Mouse (Mus musculus) lung, embryonic 16.5 days (tissue): ENCODE measurements around the gene 4933430I17Rik. TPM values are rescaled to one million over a fixed set of nuclear protein-coding genes. Genes with fewer than 3 reads are reported as not detected.

ENCODE experiments used
- ATAC-seq: fragments of 200-750 bp; cut with Nextera tagmentation; 2 replicates; pipeline ENCODE4 v1.8.0; 2017; ENCODE audit warnings: low read depth, mild to moderate bottlenecking, moderate library complexity
- H3K27ac ChIP-seq: fragments of 300-500 bp; sonication (generic); 2 replicates; pipeline ENCODE4 v1.5.1; 2014; ENCODE audit warnings: mild to moderate bottlenecking, control low read depth, low read length
- H3K27me3 ChIP-seq: fragments of 300-500 bp; sonication (generic); 2 replicates; pipeline ENCODE4 v1.6.1; 2014; ENCODE audit warnings: low read depth, low read length, mixed read lengths; ENCODE audit not compliant: control insufficient read depth, insufficient read depth
- H3K36me3 ChIP-seq: fragments of 300-500 bp; sonication (generic); 2 replicates; pipeline ENCODE4 v1.6.1; 2014; ENCODE audit warnings: low read length; ENCODE audit not compliant: control insufficient read depth, insufficient read depth
- H3K4me1 ChIP-seq: fragments of 300-500 bp; sonication (generic); replicated peaks from 2 replicates; pipeline ENCODE4 v1.6.1; 2014; ENCODE audit warnings: low read length, mixed read lengths; ENCODE audit not compliant: control insufficient read depth, insufficient read depth
- H3K4me2 ChIP-seq: fragments of 300-500 bp; sonication (generic); 2 replicates; pipeline ENCODE4 v1.6.1; 2014; ENCODE audit warnings: low read depth, low read length, control low read depth
- H3K4me3 ChIP-seq: fragments of 300-500 bp; sonication (generic); 2 replicates; pipeline ENCODE4 v1.5.1; 2014; ENCODE audit warnings: mild to moderate bottlenecking, low read length, control low read depth
- H3K9ac ChIP-seq: fragments of 300-500 bp; sonication (generic); 2 replicates; pipeline ENCODE4 v1.6.1; 2014; ENCODE audit warnings: low read length, control low read depth
- H3K9me3 ChIP-seq: fragments of 300-500 bp; sonication (generic); 2 replicates; pipeline ENCODE4 v1.6.1; 2016; ENCODE audit warnings: low read length; ENCODE audit not compliant: control insufficient read depth
- WGBS: fragments of 180-500 bp; shearing (Covaris S2); extraction: QIAGEN DNeasy Blood & Tissue Kit; methylation state at CpG from one replicate; pipeline ENCODE4 v1.1.7; 2014; 5-methylcytosine and 5-hydroxymethylcytosine counted together
- polyA plus RNA-seq: library from polyadenylated mRNA; unstranded; fragments of >200 nt; fragmentation: Nextera tagmentation; extraction: Ambion mirVana; gene quantifications from 2 replicates; pipeline ENCODE4 v1.2.1, GENCODE M21; 2015

The 4933430I17Rik gene
- polyA plus RNA-seq, 1 experiment from 2014 or later, result 0.40 TPM

DNA sequence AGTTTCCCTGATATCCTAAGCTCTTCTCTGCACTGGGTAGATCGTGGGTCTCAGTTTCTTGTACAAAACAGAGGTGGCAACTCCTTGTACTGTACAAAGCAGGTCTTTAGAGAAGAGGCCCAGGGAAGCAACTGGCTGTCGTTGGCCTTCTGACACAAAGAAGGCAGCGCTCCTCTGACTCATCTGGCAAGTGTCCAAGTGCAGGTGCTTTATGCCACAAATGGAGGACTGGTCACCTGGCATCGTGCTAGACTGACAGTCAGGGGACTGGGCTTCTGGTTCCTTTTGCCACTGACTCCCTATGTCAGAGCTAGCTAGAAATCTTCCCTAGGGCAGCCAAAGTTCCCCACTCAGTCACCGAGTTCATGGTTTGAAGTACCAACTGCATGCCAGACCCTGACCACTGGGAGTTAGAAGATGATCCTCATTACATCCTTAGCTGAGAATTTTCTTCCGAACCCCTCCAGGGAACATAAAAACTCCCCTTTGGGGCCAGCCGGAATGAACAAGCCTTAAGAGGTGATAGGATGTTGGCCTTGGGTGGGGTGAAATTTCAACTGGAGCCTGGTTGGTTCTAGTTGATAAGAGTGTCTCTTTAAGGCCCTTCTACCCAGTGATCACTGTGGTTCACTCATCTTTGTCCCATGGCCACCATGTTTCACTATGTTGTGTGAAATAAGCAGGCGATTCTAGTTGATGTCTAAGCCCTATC lies 39.6 kb upstream of the 4933430I17Rik start:
- H3K4me2 ChIP-seq, result no peak overlapping the region
- no peaks in the 10 kb centered on the region; the same call in 1 of the 2 replicates for H3K36me3 ChIP-seq
- WGBS, result 75% methylated on average over 8 of the region's 8 CpGs
- no peaks in the 10 kb centered on the region for H3K9me3 ChIP-seq
- H3K27me3 ChIP-seq, result no peaks in the 10 kb centered on the region
- no peak overlapping the region for H3K9ac ChIP-seq
- H3K4me3 ChIP-seq, result no peak overlapping the region
- no peaks in the 10 kb centered on the region for H3K4me1 ChIP-seq
- no peak overlapping the region for H3K27ac ChIP-seq
- ATAC-seq, result no peak

DNA sequence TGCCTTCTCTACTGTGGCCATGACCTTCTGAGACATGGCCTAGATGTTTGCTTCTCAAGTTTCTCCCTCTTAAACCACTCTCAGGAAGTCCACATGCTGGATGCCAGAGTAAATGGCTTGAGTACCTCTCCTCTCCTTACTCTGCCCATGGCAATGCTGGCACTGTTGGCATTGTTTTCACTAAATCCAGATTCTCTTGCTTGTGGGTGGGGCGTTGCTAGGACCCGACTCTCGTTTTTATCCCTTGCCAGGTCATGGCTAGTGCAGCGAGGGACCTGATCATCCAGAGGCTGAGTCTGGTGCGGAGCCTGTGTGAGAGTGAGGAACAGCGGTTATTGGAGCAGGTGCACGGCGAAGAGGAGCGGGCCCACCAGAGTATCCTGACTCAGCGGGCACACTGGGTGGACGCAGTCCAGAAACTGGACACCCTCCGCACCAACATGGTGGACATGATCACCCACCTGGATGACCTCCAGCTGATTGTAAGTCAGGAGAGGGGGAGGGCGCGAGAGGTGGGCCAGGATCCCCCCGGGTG lies 38.9 kb upstream of the 4933430I17Rik start:
- WGBS, result 85% methylated on average over 15 of the region's 15 CpGs
- no peak overlapping the region for H3K27ac ChIP-seq
- no peak for ATAC-seq

DNA sequence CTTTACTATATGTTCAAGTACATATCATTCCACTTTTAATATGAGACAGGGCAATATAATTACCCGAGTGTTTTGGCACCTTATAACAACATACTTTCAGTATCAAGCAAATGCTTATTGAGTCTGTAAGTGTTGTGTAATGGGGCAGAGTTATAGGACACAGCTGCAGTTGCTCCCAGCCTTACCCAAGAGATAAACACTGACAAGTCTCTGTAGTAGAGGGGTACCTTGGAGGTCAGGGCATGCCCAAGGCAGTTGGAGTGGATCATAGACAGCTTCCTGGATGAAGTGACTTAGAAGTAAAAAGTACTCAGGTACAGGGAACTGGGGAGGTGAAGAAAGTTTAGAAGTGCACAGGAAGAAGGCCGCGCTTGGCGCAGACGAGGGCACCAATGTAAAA lies 38.0 kb upstream of the 4933430I17Rik start:
- H3K4me3 ChIP-seq, result no peak overlapping the region
- 82% methylated on average over 5 of the region's 5 CpGs for WGBS
- no peaks in the 10 kb centered on the region for H3K4me1 ChIP-seq
- H3K27me3 ChIP-seq, result no peaks in the 10 kb centered on the region
- no peaks in the 10 kb centered on the region; the same call in 1 of the 2 replicates for H3K36me3 ChIP-seq
- no peaks in the 10 kb centered on the region for H3K9me3 ChIP-seq
- no peak overlapping the region for H3K27ac ChIP-seq
- ATAC-seq, result peak; percentile 57; the same call in 1 of the 2 replicates
- no peak overlapping the region for H3K9ac ChIP-seq
- H3K4me2 ChIP-seq, result no peak overlapping the region

More for the DNA sequence above, 38.9 kb upstream of the 4933430I17Rik start:
- Histone ChIP-seq H3K36me3 (no peaks in the 10 kb centered on the region; the same call in 1 of the 2 replicates), H3K27me3 (no peaks in the 10 kb centered on the region), H3K4me3 (no peak overlapping the region), H3K4me1 (no peaks in the 10 kb centered on the region), H3K9ac (no peak overlapping the region), H3K4me2 (no peak overlapping the region), H3K9me3 (no peaks in the 10 kb centered on the region)

DNA sequence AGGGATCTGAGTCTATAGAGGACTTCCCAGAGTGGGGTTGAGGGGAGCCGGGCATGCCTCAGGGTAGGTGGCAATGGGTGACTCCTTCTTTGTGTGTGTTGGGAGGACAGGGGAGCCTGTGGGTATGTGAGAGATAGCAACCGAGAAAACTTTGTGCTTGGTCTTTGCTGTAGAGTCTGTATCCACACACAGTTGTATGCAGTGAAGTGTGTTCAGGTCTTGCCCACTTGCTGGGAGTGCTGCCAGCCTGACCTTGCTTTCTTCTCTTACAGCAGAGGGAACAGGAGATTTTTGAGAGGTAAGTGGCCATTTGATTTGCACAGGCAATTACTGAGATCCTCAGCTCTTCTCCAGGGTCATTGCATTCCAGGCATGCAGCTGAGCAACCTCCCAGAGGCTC lies 37.3 kb upstream of the 4933430I17Rik start:
- no peaks in the 10 kb centered on the region; the same call in 1 of the 2 replicates for H3K36me3 ChIP-seq
- WGBS, result 83% methylated on average over 2 of the region's 2 CpGs
- no peak overlapping the region for H3K9ac ChIP-seq

DNA sequence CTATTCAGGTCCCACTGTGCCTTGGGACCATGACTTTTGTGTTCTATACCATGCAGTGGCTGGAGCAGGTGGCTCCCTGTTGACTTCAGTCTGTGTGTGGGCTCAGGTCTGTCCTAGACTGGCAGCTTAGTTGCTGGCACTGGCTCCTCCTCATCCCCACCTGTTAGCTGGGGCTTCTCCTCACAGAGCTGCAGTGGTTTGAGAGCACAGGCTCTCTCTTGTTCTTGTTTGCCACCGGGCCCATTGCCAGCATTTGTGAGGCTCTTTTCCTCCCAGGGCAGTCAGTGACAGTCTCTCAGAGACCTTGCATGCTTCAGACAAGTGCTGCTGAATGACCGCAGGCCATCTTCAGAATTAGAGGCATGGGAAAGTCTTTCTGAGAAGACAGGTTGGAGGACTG lies 32.5 kb upstream of the 4933430I17Rik start:
- H3K27ac ChIP-seq, result no peak overlapping the region
- no peaks in the 10 kb centered on the region for H3K9me3 ChIP-seq
- no peaks in the 10 kb centered on the region for H3K27me3 ChIP-seq
- WGBS, result 74% methylated on average over 2 of the region's 2 CpGs
- H3K36me3 ChIP-seq, result peaks cover 2% of the 10 kb centered on the region; the same call in 1 of the 2 replicates
- H3K4me1 ChIP-seq, result peaks cover 15% of the 10 kb centered on the region
- no peak for ATAC-seq
- no peak overlapping the region for H3K4me3 ChIP-seq
- H3K9ac ChIP-seq, result no peak overlapping the region
- no peak overlapping the region for H3K4me2 ChIP-seq

More for the DNA sequence above, 37.3 kb upstream of the 4933430I17Rik start:
- Histone ChIP-seq H3K4me3 (no peak overlapping the region), H3K27me3 (no peaks in the 10 kb centered on the region), H3K4me1 (no peaks in the 10 kb centered on the region), H3K9me3 (no peaks in the 10 kb centered on the region), H3K27ac (no peak overlapping the region), H3K4me2 (no peak overlapping the region)
- ATAC-seq, result no peak

DNA sequence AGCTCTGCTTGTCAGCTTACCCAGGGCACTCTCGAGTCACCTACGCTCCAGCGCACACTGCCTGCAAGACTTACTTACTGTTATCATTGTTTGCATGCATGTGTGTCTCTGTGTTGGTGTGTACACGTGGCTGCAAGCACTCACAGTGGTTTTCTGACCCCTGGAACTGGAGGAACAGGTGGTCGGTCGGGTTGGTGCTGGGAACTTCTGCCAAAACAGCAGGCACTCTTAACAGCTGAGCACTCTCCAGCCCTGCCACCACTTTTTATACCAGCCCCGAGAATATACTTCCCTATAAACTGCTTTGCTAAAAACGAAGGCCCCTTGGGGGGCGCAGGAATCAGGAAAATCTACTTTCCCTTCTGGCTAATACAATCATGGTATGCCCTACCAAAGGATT lies 30.9 kb upstream of the 4933430I17Rik start:
- Histone ChIP-seq H3K27me3 (no peaks in the 10 kb centered on the region), H3K27ac (no peak overlapping the region), H3K4me3 (no peak overlapping the region), H3K9ac (no peak overlapping the region), H3K4me2 (no peak overlapping the region), H3K4me1 (peaks cover 15% of the 10 kb centered on the region), H3K9me3 (no peaks in the 10 kb centered on the region), H3K36me3 (peaks cover 12% of the 10 kb centered on the region)
- ATAC-seq, result no peak
- 63% methylated on average over 9 of the region's 9 CpGs for WGBS

DNA sequence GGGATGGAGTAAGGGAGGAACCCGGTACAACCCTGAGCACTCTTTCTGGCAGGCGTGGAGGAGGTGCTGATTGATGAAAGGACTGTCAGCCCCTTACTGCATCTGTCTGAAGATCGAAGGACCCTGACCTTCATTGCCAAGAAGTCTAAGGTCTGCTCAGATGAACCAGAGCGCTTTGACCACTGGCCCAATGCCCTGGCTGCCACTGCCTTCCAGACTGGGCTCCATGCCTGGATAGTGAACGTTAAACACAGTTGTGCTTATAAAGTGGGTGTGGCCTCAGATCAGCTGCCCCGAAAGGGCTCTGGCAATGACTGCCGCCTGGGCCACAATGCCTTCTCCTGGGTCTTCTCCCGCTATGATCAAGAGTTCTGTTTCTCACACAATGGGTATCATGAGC lies 29.2 kb upstream of the 4933430I17Rik start:
- no peaks in the 10 kb centered on the region for H3K9me3 ChIP-seq
- ATAC-seq, result peak; percentile 42; the same call in 1 of the 2 replicates
- H3K27me3 ChIP-seq, result no peaks in the 10 kb centered on the region
- H3K4me3 ChIP-seq, result no peak overlapping the region
- 56% methylated on average over 8 of the region's 8 CpGs for whole genome bisulfite sequencing
- no peak overlapping the region for H3K9ac ChIP-seq
- peaks cover 17% of the 10 kb centered on the region for H3K36me3 ChIP-seq
- H3K4me1 ChIP-seq, result peaks cover 18% of the 10 kb centered on the region
- H3K27ac ChIP-seq, result no peak overlapping the region
- no peak overlapping the region for H3K4me2 ChIP-seq

DNA sequence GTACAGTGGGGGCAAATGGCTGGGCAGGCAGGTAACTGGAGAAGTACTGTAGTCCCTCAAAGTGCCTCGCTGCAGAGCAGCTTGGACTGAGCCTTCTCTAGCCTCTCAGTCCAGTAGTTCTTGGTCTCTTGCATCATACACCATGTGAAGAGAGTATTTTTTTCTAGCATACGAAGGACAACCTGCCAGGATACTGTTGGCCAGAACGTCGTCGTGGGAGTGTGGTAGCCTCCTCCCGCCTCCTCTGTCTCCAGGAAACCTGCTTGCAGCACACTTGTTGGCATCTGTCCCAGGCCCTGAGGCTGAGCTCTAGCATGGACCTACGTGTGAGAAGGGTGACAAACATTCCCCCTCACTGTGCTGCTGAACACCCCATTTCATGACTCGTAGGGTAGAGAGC lies 28.4 kb upstream of the 4933430I17Rik start:
- Histone ChIP-seq H3K27me3 (no peaks in the 10 kb centered on the region), H3K4me3 (no peak overlapping the region), H3K27ac (no peak overlapping the region; the same call in 1 of the 2 replicates), H3K4me1 (peaks cover 19% of the 10 kb centered on the region), H3K4me2 (no peak overlapping the region), H3K36me3 (peaks cover 17% of the 10 kb centered on the region), H3K9ac (no peak overlapping the region), H3K9me3 (no peaks in the 10 kb centered on the region)
- 47% methylated on average over 8 of the region's 8 CpGs for WGBS
- peak; percentile 66 for ATAC-seq

DNA sequence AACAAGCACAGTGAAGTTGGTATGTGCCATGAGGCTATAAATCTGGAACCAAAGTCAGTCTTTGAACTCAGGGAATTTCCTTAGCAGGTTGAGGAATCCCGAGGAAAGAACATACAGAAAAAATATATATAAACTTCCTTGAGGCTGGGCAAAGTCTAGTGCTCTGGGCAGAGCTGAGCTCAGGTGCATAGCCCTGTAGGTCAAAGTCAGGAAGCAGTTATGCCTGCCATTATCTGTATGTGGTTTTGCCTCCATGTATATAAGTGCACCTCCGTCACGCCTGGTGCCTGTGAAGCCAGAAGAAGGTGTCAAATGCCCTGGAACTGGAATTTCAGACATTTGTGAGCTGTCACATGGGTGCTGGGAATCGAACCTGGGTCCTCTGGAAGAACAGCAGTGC lies 24.4 kb upstream of the 4933430I17Rik start:
- 77% methylated on average over 4 of the region's 4 CpGs for WGBS
- Histone ChIP-seq H3K4me2 (peak overlapping the region; percentile 52), H3K36me3 (peaks cover 17% of the 10 kb centered on the region), H3K4me1 (peaks cover 27% of the 10 kb centered on the region), H3K27me3 (no peaks in the 10 kb centered on the region), H3K27ac (peak overlapping the region; percentile 90; the same call in 1 of the 2 replicates), H3K9ac (no peak overlapping the region), H3K9me3 (no peaks in the 10 kb centered on the region), H3K4me3 (peak overlapping the region; percentile 4; the same call in 1 of the 2 replicates)
- ATAC-seq, result no peak
